Mouse (Mus musculus): Measurements from ENCODE around the gene Plekhh1. TPM values are rescaled to one million over a fixed set of nuclear protein-coding genes. Genes with fewer than 3 reads are reported as not detected.

Gene Plekhh1
- 1.6 TPM for polyA plus RNA-seq (2014; fragmentation: Illumina TruSeq; extraction: RNeasy Lipid Tissue Mini Kit (QIAGEN cat#74804); ENCODE audit: low read depth, low replicate concordance)

DNA sequence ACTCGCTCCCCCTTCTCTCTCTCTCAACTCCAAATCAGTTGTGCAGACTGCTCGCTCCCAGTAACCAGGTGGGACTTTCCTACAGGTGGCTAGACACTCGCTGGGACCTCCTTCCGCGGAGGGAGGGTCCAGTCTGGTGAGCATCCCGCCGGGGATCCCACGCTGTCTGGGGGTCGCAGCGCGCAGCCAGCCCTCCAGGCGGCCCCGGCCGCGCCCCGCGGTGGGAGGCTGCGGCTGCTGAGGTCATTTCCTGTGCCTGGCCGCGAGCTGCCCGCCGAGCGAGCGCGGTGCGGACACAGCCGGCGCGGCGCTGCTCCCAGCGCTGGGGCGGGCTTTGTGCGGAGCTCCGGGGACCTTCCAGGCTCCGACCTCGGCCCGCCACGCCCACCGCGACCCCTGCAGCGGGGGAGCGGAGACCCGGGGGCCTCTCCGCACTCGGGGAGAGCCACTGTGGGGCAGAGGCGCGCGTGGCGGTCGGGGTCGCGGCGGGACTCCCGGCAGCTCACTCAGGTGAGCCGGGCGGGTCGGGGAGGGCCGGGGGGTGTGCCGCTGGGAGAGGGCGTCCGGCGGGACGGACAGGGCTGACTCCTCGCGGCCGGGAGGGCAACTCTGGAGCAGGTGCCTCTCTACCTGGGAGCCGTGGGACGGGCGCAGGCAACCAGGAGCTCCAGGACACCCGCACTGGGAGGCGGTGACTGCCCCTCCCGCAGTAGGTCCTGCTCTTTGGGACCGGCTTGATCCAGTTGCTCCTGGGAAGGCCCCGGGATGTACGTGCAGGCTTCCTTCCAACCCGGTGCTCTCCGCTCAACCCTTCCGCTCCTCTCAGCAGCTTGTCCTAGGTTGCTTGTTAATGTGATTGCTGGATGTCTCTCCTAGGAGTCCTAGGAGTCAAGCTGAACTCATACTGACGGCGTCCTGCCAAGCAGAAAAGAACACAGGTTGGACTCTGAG lies at the start of gene Plekhh1:
Gene Plekhh1, plus strand, starts transcription at position 253 of the 951 bp plus-strand sequence.

DNA sequence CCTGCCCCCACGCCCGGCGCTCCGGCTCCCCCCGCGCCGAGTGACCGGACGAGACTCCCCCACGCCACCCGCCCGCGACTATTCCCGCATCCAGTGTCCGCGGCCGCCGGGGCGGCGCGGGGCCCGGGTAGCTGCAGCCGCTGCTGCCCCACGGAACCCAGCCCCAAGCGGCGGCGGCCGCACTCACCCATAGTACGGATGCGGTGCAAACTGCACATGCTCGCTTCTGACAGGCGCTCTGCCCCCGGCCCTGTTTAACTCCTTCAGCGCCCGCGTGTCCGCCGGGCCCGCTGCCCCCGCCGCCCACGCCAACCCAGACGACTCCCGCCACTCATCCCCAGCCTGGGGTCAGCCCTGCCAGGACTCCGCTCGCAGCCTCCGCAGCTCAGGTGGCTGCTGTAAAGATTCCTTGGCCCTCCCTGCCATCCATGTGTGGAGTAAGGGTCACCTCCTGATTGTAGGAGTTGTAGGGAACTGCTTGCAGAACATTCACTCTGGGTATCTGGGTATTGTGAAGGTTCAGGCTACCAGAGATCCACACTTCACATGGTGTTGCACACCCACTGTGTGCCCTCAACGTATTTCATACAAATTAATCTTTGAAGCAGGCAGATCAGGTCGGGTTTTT lies 21.7 kb upstream of the Plekhh1 start, which contains the start of gene Tmem229b:
Gene Tmem229b, minus strand, starts transcription at position 502 of the 628 bp plus-strand sequence.

DNA sequence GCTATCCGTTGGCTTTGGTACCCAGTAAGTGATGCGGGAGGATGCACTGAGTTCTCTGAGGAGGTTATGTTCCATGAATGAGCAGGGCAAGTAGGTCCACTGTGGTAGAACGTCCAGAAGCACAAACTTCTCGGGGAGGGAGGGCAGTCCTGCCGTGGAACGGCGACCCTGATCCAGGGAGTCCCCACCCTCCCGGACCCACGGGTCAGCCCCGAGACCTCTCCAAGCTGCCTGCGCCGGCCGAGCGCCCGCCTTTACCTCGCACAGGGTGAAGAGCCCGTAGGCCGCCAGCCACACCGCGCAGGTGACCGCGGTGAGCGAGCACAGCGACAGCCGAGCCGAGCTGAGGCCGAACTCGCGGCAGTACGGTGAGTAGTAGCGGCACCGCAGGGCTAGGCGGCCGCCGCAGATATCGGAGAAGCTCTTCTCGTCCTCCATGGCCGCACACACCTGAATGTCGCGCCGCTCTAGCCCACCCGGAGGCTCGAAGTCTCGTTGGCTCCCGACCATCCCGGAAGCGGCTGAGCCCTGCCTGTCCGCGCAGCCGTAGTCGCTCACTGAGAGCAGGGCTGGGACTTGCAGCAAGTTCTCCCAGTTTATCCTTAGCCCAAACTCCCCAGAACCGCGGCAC lies 60.3 kb downstream of the Plekhh1 start, which contains the start of gene Pigh:
Gene Pigh, minus strand, starts transcription at position 470 of the 631 bp plus-strand sequence.

DNA sequence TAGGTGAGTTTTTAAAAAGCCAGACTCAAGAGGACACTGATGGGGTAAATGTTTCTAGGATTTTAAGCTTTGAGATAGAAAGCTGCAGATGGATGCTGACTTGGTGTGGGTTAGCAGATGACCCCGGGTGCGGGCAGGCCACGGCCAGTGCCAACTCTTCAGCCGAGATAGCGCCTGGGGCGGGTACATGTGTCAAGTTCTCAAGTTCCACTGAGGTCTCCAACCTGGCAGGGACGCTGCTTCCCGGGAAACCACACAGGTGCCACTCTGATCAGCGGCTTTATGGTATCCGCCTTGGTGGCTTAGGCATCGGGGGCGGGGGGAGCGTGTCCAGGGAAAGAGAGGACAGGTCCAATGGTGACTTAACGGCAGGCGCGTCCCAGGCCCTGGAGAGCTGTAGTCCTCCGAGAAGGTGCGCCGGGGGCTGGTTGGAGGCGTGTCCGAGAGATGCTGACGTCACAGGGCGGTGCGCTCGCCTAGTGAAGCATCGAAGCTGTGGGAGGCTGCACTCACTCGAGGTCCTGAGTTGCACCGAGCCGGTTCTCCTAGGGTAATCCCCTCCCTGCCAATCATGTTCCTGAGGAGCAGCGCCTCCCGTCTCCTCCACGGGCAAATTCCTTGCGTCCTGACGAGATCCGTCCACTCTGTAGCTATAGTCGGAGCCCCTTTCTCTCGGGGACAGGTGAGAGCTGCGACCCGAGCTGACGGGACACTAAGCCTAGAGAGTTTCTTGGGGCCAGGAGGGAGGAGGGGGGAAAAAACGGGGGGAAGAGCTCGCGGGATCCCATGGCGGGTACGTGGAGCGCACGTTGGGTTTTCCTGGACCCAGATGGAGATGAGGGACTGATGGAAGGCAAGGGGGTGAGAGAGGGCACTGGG lies 101.6 kb downstream of the Plekhh1 start, which contains the start of gene Arg2:
Gene Arg2, plus strand, starts transcription at position 479 of the 879 bp plus-strand sequence.

Other genes starting within 250 kb of the Plekhh1 start
- 78.6 TPM for gene Atp6v1d, start 167.5 kb upstream of the Plekhh1 start, polyA plus RNA-seq (2014; fragmentation: Illumina TruSeq; extraction: RNeasy Lipid Tissue Mini Kit (QIAGEN cat#74804); ENCODE audit: low read depth, low replicate concordance)
- gene Eif2s1, start 167.3 kb upstream of the Plekhh1 start, polyA plus RNA-seq (2014; fragmentation: Illumina TruSeq; extraction: RNeasy Lipid Tissue Mini Kit (QIAGEN cat#74804); ENCODE audit: low read depth, low replicate concordance): 47.2 TPM
- gene Plek2, start 122.2 kb upstream of the Plekhh1 start, polyA plus RNA-seq (2014; fragmentation: Illumina TruSeq; extraction: RNeasy Lipid Tissue Mini Kit (QIAGEN cat#74804); ENCODE audit: low read depth, low replicate concordance): 0.29 TPM
- gene Tmem229b, start 21.5 kb upstream of the Plekhh1 start, polyA plus RNA-seq (2014; fragmentation: Illumina TruSeq; extraction: RNeasy Lipid Tissue Mini Kit (QIAGEN cat#74804); ENCODE audit: low read depth, low replicate concordance): 2.9 TPM
- gene Pigh, start 60.5 kb downstream of the Plekhh1 start, polyA plus RNA-seq (2014; fragmentation: Illumina TruSeq; extraction: RNeasy Lipid Tissue Mini Kit (QIAGEN cat#74804); ENCODE audit: low read depth, low replicate concordance): 5.6 TPM
- not detected for gene Arg2, start 101.6 kb downstream of the Plekhh1 start, polyA plus RNA-seq (2014; fragmentation: Illumina TruSeq; extraction: RNeasy Lipid Tissue Mini Kit (QIAGEN cat#74804); ENCODE audit: low read depth, low replicate concordance)
- gene Vti1b, start 143.5 kb downstream of the Plekhh1 start, polyA plus RNA-seq (2014; fragmentation: Illumina TruSeq; extraction: RNeasy Lipid Tissue Mini Kit (QIAGEN cat#74804); ENCODE audit: low read depth, low replicate concordance): 121 TPM
- gene Rdh11, start 163.1 kb downstream of the Plekhh1 start, polyA plus RNA-seq (2014; fragmentation: Illumina TruSeq; extraction: RNeasy Lipid Tissue Mini Kit (QIAGEN cat#74804); ENCODE audit: low read depth, low replicate concordance): 3.5 TPM
- gene Rdh12, start 179.8 kb downstream of the Plekhh1 start, polyA plus RNA-seq (2014; fragmentation: Illumina TruSeq; extraction: RNeasy Lipid Tissue Mini Kit (QIAGEN cat#74804); ENCODE audit: low read depth, low replicate concordance): not detected